Mouse (Mus musculus) layer of hippocampus, adult 9-11 months (tissue): ENCODE measurements around the gene Gm9970.

Experiments
- DNase-seq: peaks from one replicate; pipeline ENCODE4 v3.0.0; 2022

The Gm9970 gene

GRCm38 (mm10) chr5:31194486-31195485 is 46.2 kb downstream of the Gm9970 start:
- DNase-seq: no peak

- no peak for DNase-seq
Measured at GRCm38 (mm10) chr5:31193631-31194281, 47.3 kb downstream of the Gm9970 start.

- DNase-seq: peak; percentile 99
Measured at GRCm38 (mm10) chr5:31192939-31193630, 47.9 kb downstream of the Gm9970 start, which contains the start of the genes Snx17 and Eif2b4. Snx17 (plus strand) TSS chr5:31193227. Eif2b4 (minus strand) TSS chr5:31193430.

- no peak for DNase-seq
Measured at GRCm38 (mm10) chr5:31192045-31192938, 48.7 kb downstream of the Gm9970 start.
